Mouse (Mus musculus) central nervous system, embryonic 14 days (tissue): Measurements from ENCODE around the gene Gm43302. TPM values are rescaled to one million over a fixed set of nuclear protein-coding genes. Genes with fewer than 3 reads are reported as not detected.

Experiments
- polyA plus RNA-seq: library from polyadenylated mRNA; depleted of rRNA; stranded (reverse); fragments of >200 nt; gene quantifications from 2 replicates; pipeline ENCODE4 v1.2.3, GENCODE M21; 2012; rRNA removed

Gene Gm43302
- 1.5 and 2.3 TPM in 2 replicates for polyA plus RNA-seq

GRCm38 (mm10) chr5:105293226-105294165, at the start of gene Gm43302, which contains the start of gene Gbp6:
Gene Gm43302, minus strand, starts transcription at chr5:105293695.
Gene Gbp6, minus strand, starts transcription at chr5:105293698.

GRCm38 (mm10) chr5:105239483-105240047, 53.9 kb downstream of the Gm43302 start, which contains the start of gene Gbp10:
Gene Gbp10, minus strand, starts transcription at chr5:105239533.

Other genes starting within 250 kb of the Gm43302 start
- 1.9 and 2.8 TPM in 2 replicates for gene Gbp9, start 154.2 kb downstream of the Gm43302 start, polyA plus RNA-seq
- gene Gbp8, start 154.2 kb downstream of the Gm43302 start, polyA plus RNA-seq: 0.91 and 1.2 TPM in 2 replicates
- gene Gbp4, start 154.1 kb downstream of the Gm43302 start, polyA plus RNA-seq: 2.7 and 4.1 TPM in 2 replicates
- 1.3 and 1.7 TPM in 2 replicates for gene Gbp10, start 54.2 kb downstream of the Gm43302 start, polyA plus RNA-seq
- 2.9 and 4.9 TPM in 2 replicates for gene Gbp6, start within 50 bp of the Gm43302 start, polyA plus RNA-seq
- 18.6 and 20.9 TPM in 2 replicates for gene Lrrc8b, start 122.1 kb upstream of the Gm43302 start, polyA plus RNA-seq
- gene Lrrc8c, start 225.7 kb upstream of the Gm43302 start, polyA plus RNA-seq: 7.1 and 9.7 TPM in 2 replicates